Mouse (Mus musculus): ENCODE data around the gene Il27ra. TPM values are rescaled to one million over a fixed set of nuclear protein-coding genes. Genes with fewer than 3 reads are reported as not detected.

The Il27ra gene
- polyA plus RNA-seq, 1 experiment from 2014 or later, result 0.19 TPM

GRCm38 (mm10) chr8:83998231-83999056, 43.9 kb downstream of the Il27ra start:
- peak overlapping the region; percentile 85 for H3K4me2 ChIP-seq (ENCODE audit: low read length)
- H3K4me3 ChIP-seq (ENCODE audit: low read depth, low read length), result peak overlapping the region; percentile 71
- H3K36me3 ChIP-seq (ENCODE audit: control insufficient read depth, insufficient read depth, low read length), result peaks cover 30% of the 10 kb centered on the region
- ATAC-seq, result peak; percentile 36
- H3K27me3 ChIP-seq (replicated peaks; ENCODE audit: control insufficient read depth, insufficient read depth, low read length), result peaks cover 10% of the 10 kb centered on the region
- no peaks in the 10 kb centered on the region for H3K9me3 ChIP-seq (replicated peaks; ENCODE audit: control insufficient read depth, low read length)
- H3K27ac ChIP-seq (ENCODE audit: low read depth, low read length), result peak overlapping the region; percentile 97
- peaks cover 15% of the 10 kb centered on the region for H3K4me1 ChIP-seq (ENCODE audit: control insufficient read depth, insufficient read depth, low read length)
- peak; percentile 88 for DNase-seq (ENCODE audit: low spot score)
- under 1% methylated on average over 73 of the region's 92 CpGs for WGBS
- peak overlapping the region; percentile 84 for H3K9ac ChIP-seq (ENCODE audit: low read length)

DNA sequence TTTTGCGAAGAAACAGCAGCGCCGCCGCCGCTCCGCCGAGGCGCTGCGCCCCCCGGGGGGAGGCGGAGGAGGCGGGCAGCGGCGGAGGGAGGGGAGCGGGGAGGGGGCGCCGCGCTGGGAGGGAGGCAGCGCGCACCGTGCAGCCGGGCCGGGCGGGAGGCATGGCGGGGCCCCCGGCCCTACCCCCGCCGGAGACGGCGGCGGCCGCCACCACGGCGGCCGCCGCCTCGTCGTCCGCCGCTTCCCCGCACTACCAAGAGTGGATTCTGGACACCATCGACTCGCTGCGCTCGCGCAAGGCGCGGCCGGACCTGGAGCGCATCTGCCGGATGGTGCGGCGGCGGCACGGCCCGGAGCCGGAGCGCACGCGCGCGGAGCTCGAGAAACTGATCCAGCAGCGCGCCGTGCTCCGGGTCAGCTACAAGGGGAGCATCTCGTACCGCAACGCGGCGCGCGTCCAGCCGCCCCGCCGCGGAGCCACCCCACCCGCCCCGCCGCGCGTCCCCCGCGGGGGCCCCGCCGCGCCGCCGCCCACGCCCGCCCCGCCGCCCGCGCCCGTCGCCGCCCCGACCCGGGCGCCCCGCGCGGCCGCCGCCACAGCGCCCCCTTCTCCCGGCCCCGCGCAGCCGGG, 44.8 kb downstream of the Il27ra start, which contains the start of gene Samd1:
TSS of gene Samd1 (plus strand) at position 162 of the 631 bp plus-strand sequence.
- H3K36me3 ChIP-seq (ENCODE audit: control insufficient read depth, insufficient read depth, low read length), result peaks cover 34% of the 10 kb centered on the region
- ATAC-seq (peak; percentile 24), DNase-seq (ENCODE audit: low spot score) (peak; percentile 73)
- peak within 1 kb of the TSS; percentile 76 for H3K4me3 ChIP-seq (ENCODE audit: low read depth, low read length)
- no peaks in the 10 kb centered on the region for H3K9me3 ChIP-seq (replicated peaks; ENCODE audit: control insufficient read depth, low read length)
- peak within 1 kb of the TSS; percentile 85 for H3K4me2 ChIP-seq (ENCODE audit: low read length)
- peaks cover 15% of the 10 kb centered on the region for H3K4me1 ChIP-seq (ENCODE audit: control insufficient read depth, insufficient read depth, low read length)
- 1% methylated on average over 35 of the region's 112 CpGs for WGBS
- peak within 1 kb of the TSS; percentile 84 for H3K9ac ChIP-seq (ENCODE audit: low read length)
- H3K27ac ChIP-seq (ENCODE audit: low read depth, low read length), result peak within 1 kb of the TSS; percentile 97
- H3K27me3 ChIP-seq (replicated peaks; ENCODE audit: control insufficient read depth, insufficient read depth, low read length), result peaks cover 10% of the 10 kb centered on the region

- Histone ChIP-seq H3K4me3 (ENCODE audit: low read depth, low read length) (peak overlapping the region; percentile 76), H3K9ac (ENCODE audit: low read length) (peak overlapping the region; percentile 84), H3K36me3 (ENCODE audit: control insufficient read depth, insufficient read depth, low read length) (peaks cover 42% of the 10 kb centered on the region), H3K4me2 (ENCODE audit: low read length) (peak overlapping the region; percentile 85), H3K27ac (ENCODE audit: low read depth, low read length) (peak overlapping the region; percentile 97), H3K4me1 (ENCODE audit: control insufficient read depth, insufficient read depth, low read length) (peaks cover 15% of the 10 kb centered on the region), H3K9me3 (replicated peaks; ENCODE audit: control insufficient read depth, low read length) (no peaks in the 10 kb centered on the region), H3K27me3 (replicated peaks; ENCODE audit: control insufficient read depth, insufficient read depth, low read length) (peaks cover 10% of the 10 kb centered on the region)
- ATAC-seq (peak; percentile 80), DNase-seq (ENCODE audit: low spot score) (peak; percentile 92)
- 1% methylated on average over 36 of the region's 103 CpGs for WGBS
These were observed 45.6 kb downstream of the Il27ra start for GRCm38 (mm10) chr8:83996567-83997505.

DNA sequence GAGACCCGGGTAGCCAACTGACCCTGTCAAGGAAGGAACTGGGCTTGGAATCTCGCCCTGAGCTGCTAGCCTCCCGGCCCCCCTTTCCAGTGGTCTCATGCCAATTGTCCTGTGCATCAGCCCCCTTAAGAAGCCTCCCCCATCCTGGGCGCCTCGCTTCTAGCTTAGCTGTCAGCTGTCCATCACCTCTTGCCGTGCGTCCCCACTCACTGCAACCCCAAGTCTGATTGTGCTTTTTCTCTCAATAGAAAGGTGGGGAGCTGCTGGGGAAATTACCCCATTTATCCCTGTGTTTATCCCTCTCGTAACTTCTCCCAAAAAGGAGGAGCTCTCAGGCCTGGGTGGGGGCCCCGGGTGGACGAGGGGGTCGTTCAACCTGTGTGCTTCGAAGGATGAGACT, 46.4 kb downstream of the Il27ra start:
- peaks cover 9% of the 10 kb centered on the region for H3K4me1 ChIP-seq (ENCODE audit: control insufficient read depth, insufficient read depth, low read length)
- peaks cover 8% of the 10 kb centered on the region for H3K27me3 ChIP-seq (replicated peaks; ENCODE audit: control insufficient read depth, insufficient read depth, low read length)
- no peak overlapping the region for H3K4me3 ChIP-seq (ENCODE audit: low read depth, low read length)
- 10% methylated on average over 12 of the region's 12 CpGs for whole genome bisulfite sequencing
- H3K4me2 ChIP-seq (ENCODE audit: low read length), result peak overlapping the region; percentile 85
- no peak for ATAC-seq
- peak overlapping the region; percentile 97; the same call in 1 of the 2 replicates for H3K27ac ChIP-seq (ENCODE audit: low read depth, low read length)
- peaks cover 42% of the 10 kb centered on the region for H3K36me3 ChIP-seq (ENCODE audit: control insufficient read depth, insufficient read depth, low read length)
- no peak for DNase-seq (ENCODE audit: low spot score)
- no peaks in the 10 kb centered on the region for H3K9me3 ChIP-seq (replicated peaks; ENCODE audit: control insufficient read depth, low read length)
- H3K9ac ChIP-seq (ENCODE audit: low read length), result no peak overlapping the region

DNA sequence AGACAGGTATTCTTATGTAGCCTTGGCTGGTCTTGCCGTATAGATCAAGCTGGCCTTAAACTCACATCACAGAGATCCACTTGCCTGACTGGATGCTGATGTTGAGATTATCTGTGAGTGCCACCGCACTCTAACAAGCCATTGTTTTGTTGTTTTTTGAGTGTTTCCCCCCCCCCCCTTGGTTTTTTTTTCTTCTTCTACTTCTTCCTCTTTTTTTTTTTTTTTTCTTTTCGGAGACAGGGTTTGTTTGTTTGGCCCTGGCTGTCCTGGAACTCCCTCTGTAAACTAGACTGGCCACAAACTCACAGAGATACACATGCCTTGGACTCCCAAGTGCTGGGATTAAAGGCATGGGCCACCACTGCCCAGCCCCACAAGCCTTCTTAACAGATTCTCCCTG, 48.4 kb downstream of the Il27ra start:
- H3K27ac ChIP-seq (ENCODE audit: low read depth, low read length), result no peak overlapping the region
- no peaks in the 10 kb centered on the region for H3K27me3 ChIP-seq (replicated peaks; ENCODE audit: control insufficient read depth, insufficient read depth, low read length)
- DNase-seq (ENCODE audit: low spot score) (no peak), ATAC-seq (no peak)
- peaks cover 4% of the 10 kb centered on the region for H3K4me1 ChIP-seq (ENCODE audit: control insufficient read depth, insufficient read depth, low read length)
- no peaks in the 10 kb centered on the region for H3K9me3 ChIP-seq (replicated peaks; ENCODE audit: control insufficient read depth, low read length)
- H3K4me3 ChIP-seq (ENCODE audit: low read depth, low read length), result no peak overlapping the region
- no peak overlapping the region for H3K4me2 ChIP-seq (ENCODE audit: low read length)
- H3K9ac ChIP-seq (ENCODE audit: low read length), result no peak overlapping the region
- WGBS, result 89% methylated on average over 3 of the region's 3 CpGs
- peaks cover 46% of the 10 kb centered on the region for H3K36me3 ChIP-seq (ENCODE audit: control insufficient read depth, insufficient read depth, low read length)

- WGBS, result 95% methylated on average over 2 of the region's 2 CpGs
- Histone ChIP-seq H3K4me2 (ENCODE audit: low read length) (no peak overlapping the region), H3K27ac (ENCODE audit: low read depth, low read length) (no peak overlapping the region), H3K9me3 (replicated peaks; ENCODE audit: control insufficient read depth, low read length) (no peaks in the 10 kb centered on the region), H3K4me1 (ENCODE audit: control insufficient read depth, insufficient read depth, low read length) (no peaks in the 10 kb centered on the region; the same call in 1 of the 2 replicates), H3K9ac (ENCODE audit: low read length) (no peak overlapping the region), H3K27me3 (replicated peaks; ENCODE audit: control insufficient read depth, insufficient read depth, low read length) (no peaks in the 10 kb centered on the region), H3K4me3 (ENCODE audit: low read depth, low read length) (no peak overlapping the region), H3K36me3 (ENCODE audit: control insufficient read depth, insufficient read depth, low read length) (peaks cover 61% of the 10 kb centered on the region)
- DNase-seq (ENCODE audit: low spot score), result no peak
- ATAC-seq, result no peak
These were observed 49.9 kb downstream of the Il27ra start for GRCm38 (mm10) chr8:83992488-83992887.

DNA sequence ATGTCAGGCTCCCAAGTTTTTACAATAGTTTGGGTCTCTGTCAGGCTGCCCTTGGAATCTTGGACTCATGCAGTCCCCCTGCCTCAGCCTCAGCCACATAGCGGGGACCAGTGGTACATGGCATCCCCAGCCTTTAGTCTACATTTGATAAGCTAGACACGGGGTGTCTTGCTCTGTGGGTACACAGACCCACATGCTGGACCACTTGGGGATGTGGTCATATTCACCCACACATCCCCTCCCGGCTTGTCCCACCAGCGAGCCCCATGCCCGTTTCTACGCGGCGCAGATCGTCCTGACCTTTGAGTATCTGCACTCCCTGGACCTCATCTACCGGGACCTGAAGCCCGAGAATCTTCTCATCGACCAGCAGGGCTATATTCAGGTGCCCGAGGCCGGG, 52.2 kb downstream of the Il27ra start:
- H3K27ac ChIP-seq (ENCODE audit: low read depth, low read length), result no peak overlapping the region
- H3K4me1 ChIP-seq (ENCODE audit: control insufficient read depth, insufficient read depth, low read length), result no peaks in the 10 kb centered on the region
- H3K4me3 ChIP-seq (ENCODE audit: low read depth, low read length), result no peak overlapping the region
- no peak for DNase-seq (ENCODE audit: low spot score)
- 92% methylated on average over 14 of the region's 14 CpGs for WGBS
- no peaks in the 10 kb centered on the region for H3K9me3 ChIP-seq (replicated peaks; ENCODE audit: control insufficient read depth, low read length)
- no peak overlapping the region for H3K9ac ChIP-seq (ENCODE audit: low read length)
- H3K36me3 ChIP-seq (ENCODE audit: control insufficient read depth, insufficient read depth, low read length), result peaks cover 83% of the 10 kb centered on the region
- no peak overlapping the region for H3K4me2 ChIP-seq (ENCODE audit: low read length)
- ATAC-seq, result no peak
- no peaks in the 10 kb centered on the region for H3K27me3 ChIP-seq (replicated peaks; ENCODE audit: control insufficient read depth, insufficient read depth, low read length)

- no peak overlapping the region for H3K27ac ChIP-seq (ENCODE audit: low read depth, low read length)
- H3K9ac ChIP-seq (ENCODE audit: low read length), result no peak overlapping the region
- WGBS, result 88% methylated on average over 7 of the region's 7 CpGs
- no peaks in the 10 kb centered on the region for H3K9me3 ChIP-seq (replicated peaks; ENCODE audit: control insufficient read depth, low read length)
- no peak for ATAC-seq
- H3K4me3 ChIP-seq (ENCODE audit: low read depth, low read length), result no peak overlapping the region
- no peak for DNase-seq (ENCODE audit: low spot score)
- H3K36me3 ChIP-seq (ENCODE audit: control insufficient read depth, insufficient read depth, low read length), result peaks cover 91% of the 10 kb centered on the region
- no peaks in the 10 kb centered on the region for H3K4me1 ChIP-seq (ENCODE audit: control insufficient read depth, insufficient read depth, low read length)
- no peak overlapping the region for H3K4me2 ChIP-seq (ENCODE audit: low read length)
- H3K27me3 ChIP-seq (replicated peaks; ENCODE audit: control insufficient read depth, insufficient read depth, low read length), result no peaks in the 10 kb centered on the region
These were observed 53.1 kb downstream of the Il27ra start for GRCm38 (mm10) chr8:83989243-83989642.

Measured in forebrain, embryonic 14.5 days (tissue).